Mouse (Mus musculus) E14TG2a.4 (cell line): ENCODE results near the gene Dab2ip.

ENCODE experiments used
- CTCF ChIP-seq: conservative IDR thresholded peaks from 2 replicates; pipeline ENCODE4 v1.5.1; 2014; ENCODE audit warnings: low read length
- NANOG ChIP-seq: IDR thresholded peaks from 2 replicates; pipeline ENCODE4 v1.6.1; 2014; ENCODE audit warnings: borderline replicate concordance, low read length, mixed read lengths
- POU5F1 ChIP-seq: IDR thresholded peaks from 2 replicates; pipeline ENCODE4 v1.6.1; 2014; ENCODE audit warnings: low read length, borderline replicate concordance

DNA sequence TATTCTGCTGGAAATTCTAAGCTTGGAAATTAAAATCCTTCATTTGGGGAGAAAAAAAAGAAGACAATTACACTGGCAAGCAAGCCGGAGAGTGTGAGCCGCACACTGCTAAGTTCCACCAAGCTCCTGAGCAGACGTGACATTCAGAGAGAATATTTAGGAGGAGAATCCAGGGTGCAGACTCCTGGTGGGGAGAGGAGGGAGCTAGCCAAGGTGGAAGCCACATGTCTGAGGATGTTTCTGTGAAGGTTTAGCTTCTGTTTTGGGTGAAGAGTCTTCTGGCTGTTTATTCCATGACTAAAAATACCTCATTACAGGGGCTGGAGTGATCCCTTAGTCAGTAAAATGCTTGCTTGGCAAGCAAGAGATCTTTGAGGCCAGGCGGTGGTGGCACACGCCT, 221.2 kb downstream of the Dab2ip start:
- TF ChIP-seq CTCF (no peak), NANOG (no peak), POU5F1 (no peak)
